Mouse (Mus musculus) CD4-positive, CD25-positive, alpha-beta regulatory T cell, adult 2 months (primary cell): ENCODE results near the gene Gm45837.
A peak's percentile ranks its signal among the peaks of the same experiment; 100 is the strongest.

Experiments
- DNase-seq: peaks from one replicate; pipeline ENCODE4 v3.0.0-alpha.2; 2012; ENCODE audit warnings: low read depth, low spot score

Gene Gm45837

GRCm38 (mm10) chr7:101464927-101465326 is 54.2 kb downstream of the Gm45837 start:
- DNase-seq = no peak

DNA sequence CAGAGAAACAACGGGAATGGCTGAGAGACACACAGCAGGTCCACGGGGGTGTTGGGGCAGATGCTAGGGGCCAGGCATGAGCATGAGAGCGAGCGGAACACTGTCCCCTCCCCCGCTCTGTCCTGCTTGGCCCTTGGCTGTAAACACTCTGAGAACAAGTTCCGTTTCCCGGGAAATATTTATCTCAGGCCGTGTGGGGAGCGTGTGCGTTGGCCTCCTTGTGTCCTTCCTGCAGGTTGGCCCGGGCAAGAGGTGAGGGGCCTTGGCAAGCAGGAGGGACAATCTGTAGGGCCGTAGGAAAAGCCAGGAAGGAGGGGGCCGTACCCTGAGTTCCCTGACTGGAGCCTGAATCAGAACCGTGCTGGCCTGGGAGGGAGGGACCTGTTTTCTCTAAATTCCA is 54.7 kb downstream of the Gm45837 start:
- peak; percentile 30 for DNase-seq

GRCm38 (mm10) chr7:101465850-101466580 is 55.3 kb downstream of the Gm45837 start:
- peak; percentile 84 for DNase-seq

- DNase-seq = peak; percentile 83
Observed at GRCm38 (mm10) chr7:101466581-101467081, 55.9 kb downstream of the Gm45837 start.

DNA sequence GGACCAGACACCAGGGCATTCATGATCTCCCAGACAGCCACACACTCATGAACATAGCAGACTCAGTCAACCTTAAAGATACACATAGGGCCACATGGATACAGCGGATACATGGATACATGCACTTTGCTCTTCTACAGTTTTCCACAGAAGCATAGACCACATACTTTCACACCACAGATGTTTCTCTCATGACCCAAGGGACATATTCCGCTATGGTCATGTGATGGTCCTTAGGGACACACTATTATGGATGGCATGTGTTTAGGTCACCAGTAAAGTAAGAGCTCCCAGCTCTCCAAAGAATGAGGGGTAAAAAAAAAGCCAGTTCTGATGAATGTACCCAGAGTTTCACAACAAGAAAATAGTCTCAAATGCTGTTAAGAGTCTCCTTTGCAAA is 60.7 kb downstream of the Gm45837 start:
- no peak for DNase-seq

DNA sequence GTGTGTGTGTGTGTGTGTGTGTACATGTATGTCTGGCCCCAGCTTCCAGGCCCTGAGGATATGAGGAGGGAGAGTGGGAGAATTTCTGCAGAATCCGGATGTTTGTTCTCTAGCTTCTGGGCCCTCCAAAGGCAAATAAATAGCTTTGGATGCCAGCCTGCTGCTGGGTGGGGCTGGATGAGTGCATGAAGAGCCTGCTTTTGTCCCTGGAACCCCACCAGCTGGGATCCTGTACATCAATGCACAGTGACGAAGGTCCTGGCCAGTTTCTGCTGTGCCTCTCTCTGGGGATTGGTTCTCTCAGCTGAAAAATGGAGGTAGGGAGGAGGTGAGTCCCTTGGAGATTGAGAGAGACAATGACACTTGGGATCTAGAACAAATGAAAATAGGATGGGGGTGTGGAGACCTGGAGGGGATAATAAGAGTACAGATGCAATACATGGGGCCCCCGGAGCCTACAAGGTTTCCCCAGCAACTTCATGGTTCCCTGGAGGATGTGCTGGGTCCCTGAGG is 61.3 kb downstream of the Gm45837 start:
- DNase-seq = no peak

DNA sequence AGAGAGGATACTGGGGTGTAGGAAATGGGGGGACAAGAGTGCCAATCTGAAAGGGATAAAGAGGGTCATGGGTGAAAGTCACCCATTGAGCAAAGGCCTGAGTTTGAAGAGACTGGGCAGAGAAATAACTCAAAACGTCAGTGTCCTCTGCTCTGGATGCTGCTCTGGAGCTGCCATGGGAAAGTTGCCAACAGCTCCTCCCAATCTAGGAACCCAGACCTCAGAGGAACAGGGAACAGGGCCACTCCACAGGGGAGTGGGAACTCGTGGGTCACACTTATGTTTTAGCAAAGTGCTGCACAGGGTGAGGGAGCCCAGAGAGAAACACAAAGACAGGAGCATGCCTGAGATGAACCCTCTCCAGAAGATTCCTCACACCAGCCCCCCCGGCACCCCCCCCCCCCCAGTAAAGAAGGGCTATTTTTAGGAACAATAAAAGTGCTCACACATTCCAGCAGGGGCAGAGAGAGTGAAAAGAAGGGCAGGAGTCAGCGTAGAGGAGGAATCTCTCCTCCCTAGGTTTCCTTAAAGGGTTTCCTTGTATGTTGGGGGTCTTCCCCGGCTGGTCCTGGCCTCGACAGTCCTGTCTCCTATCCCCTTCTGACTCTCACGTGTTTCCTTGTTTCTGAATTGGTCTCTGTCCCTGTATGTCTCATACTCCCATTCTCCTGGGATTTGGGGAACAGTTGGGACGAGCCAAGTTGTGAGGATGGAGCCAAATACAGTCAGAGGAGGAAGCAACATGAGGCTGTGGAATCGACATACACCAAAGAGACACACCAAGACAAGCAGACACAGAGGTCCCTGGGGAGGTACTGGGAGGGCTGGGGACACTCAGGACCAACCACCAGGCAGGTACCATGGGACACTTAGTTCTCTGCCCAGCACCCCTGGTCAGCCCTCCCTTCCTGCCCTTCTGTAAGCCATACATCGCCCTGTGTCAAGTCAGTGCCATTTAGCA is 62.2 kb downstream of the Gm45837 start:
- no peak for DNase-seq

DNA sequence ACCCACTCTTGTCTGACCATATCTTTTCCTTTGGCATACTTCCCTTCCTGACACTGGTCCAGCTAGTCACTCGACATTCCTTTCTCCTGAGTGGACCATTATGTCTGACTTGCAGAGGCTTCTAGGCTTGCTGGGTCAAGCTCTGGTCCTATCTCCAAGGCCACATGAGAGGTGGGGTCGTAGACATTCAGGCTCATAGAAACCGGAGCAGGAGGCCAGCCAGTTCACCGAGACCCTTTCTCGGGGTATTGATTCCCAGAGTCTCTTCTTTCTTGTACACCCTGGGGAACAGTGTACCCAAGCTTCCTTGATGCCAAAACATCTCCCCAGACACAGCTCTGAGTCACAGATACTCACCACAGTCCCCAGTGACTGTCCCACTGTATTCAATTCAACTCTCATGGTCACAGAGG is 63.7 kb downstream of the Gm45837 start:
- DNase-seq = no peak

GRCm38 (mm10) chr7:101476028-101476427 is 65.3 kb downstream of the Gm45837 start:
- DNase-seq = no peak

- DNase-seq = no peak
Observed at GRCm38 (mm10) chr7:101476493-101476892, 65.8 kb downstream of the Gm45837 start.

GRCm38 (mm10) chr7:101477200-101477599 is 66.5 kb downstream of the Gm45837 start:
- no peak for DNase-seq

GRCm38 (mm10) chr7:101478099-101478498 is 67.4 kb downstream of the Gm45837 start:
- DNase-seq = peak; percentile 68

DNA sequence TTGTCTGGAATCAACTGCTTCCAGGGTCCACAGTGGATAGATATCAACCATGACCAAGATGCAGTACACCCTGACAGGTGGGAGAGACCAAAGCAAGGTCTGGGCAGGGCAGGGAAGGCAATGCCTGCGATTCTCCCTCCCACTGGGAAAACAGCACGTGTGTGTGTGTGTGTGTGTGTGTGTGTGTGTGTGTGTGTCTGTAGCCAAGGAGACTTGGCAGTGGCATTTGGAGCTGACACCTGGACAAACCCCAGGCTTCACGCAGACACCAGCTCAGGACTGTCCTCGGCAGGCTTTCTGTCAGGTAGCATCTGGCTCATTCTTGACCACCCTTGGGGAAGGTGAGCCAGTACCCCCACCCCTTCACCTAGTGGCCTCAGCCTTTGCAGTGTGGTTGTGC is 69.2 kb downstream of the Gm45837 start:
- no peak for DNase-seq

DNA sequence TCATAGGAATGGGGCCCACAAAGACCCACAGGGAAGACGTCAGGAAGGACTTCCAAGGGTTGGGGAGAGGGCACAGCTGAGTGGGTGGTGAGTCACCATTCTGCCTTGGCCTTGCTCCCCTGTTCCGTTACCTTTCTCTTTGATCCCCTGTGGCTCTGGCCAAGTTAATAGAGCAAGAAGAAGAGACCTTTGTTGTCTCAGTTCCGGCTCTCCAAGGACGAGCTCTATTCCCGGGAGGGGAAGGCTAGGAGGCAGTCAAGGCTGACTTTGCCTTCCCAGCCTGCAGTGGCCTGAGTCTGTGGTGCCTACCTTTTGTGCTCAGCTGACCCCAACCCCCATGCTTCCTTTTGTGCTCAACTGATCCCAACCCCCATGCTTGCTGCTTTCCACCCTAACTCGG is 70.0 kb downstream of the Gm45837 start:
- no peak for DNase-seq

DNA sequence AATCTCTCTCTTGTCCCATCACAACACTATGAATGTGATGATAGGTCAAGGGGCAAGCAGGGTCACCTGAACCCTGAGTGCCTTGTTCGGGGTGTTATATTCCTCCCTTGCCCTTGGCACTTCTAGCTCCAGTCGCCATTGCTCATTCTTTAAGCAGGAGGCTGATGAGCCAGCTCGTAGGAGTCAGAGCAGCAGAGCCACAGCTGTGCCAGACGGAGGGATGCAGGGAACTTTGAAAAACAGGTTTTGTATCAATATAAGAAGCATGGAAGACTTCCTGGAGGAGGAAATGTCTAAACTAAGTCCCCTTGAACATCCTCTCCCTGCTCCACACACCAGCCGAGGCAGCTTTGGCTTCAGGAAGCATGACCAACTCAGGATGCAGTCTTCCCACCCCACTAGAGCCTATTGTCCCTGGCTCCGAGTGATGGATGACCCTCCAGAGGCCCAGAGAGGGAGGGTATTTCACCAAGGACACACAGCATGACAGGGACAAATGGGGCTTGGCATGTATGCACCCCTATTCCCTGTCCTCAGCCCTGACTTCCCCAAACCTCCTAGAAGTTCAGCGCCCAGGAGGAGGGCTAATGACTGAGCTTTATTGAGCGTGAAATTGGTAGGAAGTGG is 71.3 kb downstream of the Gm45837 start:
- DNase-seq = no peak

DNA sequence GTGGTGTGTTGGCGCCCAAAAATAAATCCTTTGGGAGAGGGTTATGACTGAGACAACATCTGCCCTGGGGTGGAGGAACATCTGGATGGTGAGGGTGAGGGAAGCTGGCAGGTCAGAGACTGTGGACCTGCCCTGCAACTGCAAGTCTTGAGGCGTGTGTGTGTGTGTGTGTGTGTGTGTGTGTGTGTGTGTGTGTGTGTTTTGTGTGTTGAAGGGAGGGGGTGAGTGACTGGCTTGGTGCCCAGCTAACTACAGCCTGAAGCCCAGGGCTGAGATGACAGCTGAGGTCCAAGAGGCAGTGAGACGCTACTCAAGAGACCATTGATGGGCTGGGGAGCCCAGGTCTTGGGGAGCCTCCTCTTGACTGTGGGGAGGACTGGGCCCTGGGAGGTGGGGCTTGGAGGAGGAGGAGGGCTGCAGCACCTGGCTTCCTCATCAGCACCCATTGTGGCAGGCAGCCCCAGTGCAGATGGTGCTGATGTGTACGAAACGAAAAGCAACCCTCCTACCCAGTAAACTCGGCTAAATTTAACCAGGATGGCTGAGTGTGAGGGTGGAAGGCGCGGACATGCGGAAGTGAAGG is 71.9 kb downstream of the Gm45837 start:
- DNase-seq = peak; percentile 45

GRCm38 (mm10) chr7:101483498-101484115 is 72.9 kb downstream of the Gm45837 start:
- no peak for DNase-seq

DNA sequence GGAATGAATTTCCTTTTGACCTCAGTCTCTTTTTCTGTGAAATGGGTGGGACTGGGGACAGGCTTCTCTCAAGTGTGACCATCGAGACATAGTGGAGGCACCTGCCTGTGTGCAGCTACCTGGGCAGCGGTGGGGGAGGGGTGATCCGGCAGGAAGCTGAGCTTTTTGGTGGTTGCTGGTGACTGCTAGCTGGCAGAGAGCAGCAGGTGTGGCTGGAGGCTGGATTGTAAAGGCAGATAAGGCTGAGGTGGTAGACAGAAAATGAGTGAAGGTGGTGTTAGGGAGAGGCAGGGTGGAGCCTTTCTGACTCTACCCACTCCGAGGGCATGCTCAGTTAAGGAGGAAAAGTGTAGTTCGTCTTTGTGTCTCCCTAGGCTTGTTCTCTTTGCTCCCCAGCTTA is 76.4 kb downstream of the Gm45837 start:
- DNase-seq = peak; percentile 53

- DNase-seq = no peak
Observed at GRCm38 (mm10) chr7:101490952-101491351, 80.3 kb downstream of the Gm45837 start.

- DNase-seq = no peak
Observed at GRCm38 (mm10) chr7:101498385-101498784, 87.7 kb downstream of the Gm45837 start.

GRCm38 (mm10) chr7:101499251-101499650 is 88.6 kb downstream of the Gm45837 start:
- DNase-seq = no peak
